Mouse (Mus musculus): ENCODE data around the gene P3h2. TPM values are rescaled to one million over a fixed set of nuclear protein-coding genes. Genes with fewer than 3 reads are reported as not detected.

The P3h2 gene
- polyA plus RNA-seq, 1 experiment from 2014 or later: 2.3 TPM

- no peak for DNase-seq (ENCODE audit: low spot score)
- 39% methylated on average over 2 of the region's 2 CpGs for WGBS
- TF ChIP-seq CTCF (IDR thresholded peaks at IDR 0.05; ENCODE audit: low read depth): no peak
- TF ChIP-seq EP300 (optimal IDR thresholded peaks at IDR 0.05): no peak
- no peak overlapping the region for H3K9ac ChIP-seq (ENCODE audit: low read length)
- peak overlapping the region; percentile 20 for H3K4me2 ChIP-seq (replicated peaks; ENCODE audit: low read depth)
- ATAC-seq (ENCODE audit: low FRiP score, low TSS enrichment): no peak
- H3K27me3 ChIP-seq (ENCODE audit: control insufficient read depth, insufficient read depth, low read length): no peaks in the 10 kb centered on the region
- peak overlapping the region; percentile 58 for H3K27ac ChIP-seq (replicated peaks)
- H3K4me1 ChIP-seq (replicated peaks; ENCODE audit: control insufficient read depth, insufficient read depth): 0 out of 2 replicates have a peak, but pooled peaks cover 2% of the 10 kb centered on the region
- no peaks in the 10 kb centered on the region for H3K9me3 ChIP-seq (ENCODE audit: control insufficient read depth, low read length)
- no peaks in the 10 kb centered on the region for H3K36me3 ChIP-seq (ENCODE audit: control insufficient read depth, insufficient read depth, low read length)
- H3K4me3 ChIP-seq (ENCODE audit: low read depth, low read length): no peak overlapping the region
Measured at GRCm38 (mm10) chr16:26041929-26042303, 63.7 kb downstream of the P3h2 start.

GRCm38 (mm10) chr16:26041021-26041928, 64.3 kb downstream of the P3h2 start:
- DNase-seq (ENCODE audit: low spot score) (no peak), ATAC-seq (ENCODE audit: low FRiP score, low TSS enrichment) (no peak; the same call in 1 of the 2 replicates)
- H3K27me3 ChIP-seq (ENCODE audit: control insufficient read depth, insufficient read depth, low read length): no peaks in the 10 kb centered on the region
- H3K9me3 ChIP-seq (ENCODE audit: control insufficient read depth, low read length): no peaks in the 10 kb centered on the region
- 37% methylated on average over 12 of the region's 12 CpGs for WGBS
- H3K4me3 ChIP-seq (ENCODE audit: low read depth, low read length): no peak overlapping the region
- no peaks in the 10 kb centered on the region for H3K36me3 ChIP-seq (ENCODE audit: control insufficient read depth, insufficient read depth, low read length)
- no peak overlapping the region for H3K9ac ChIP-seq (ENCODE audit: low read length)
- no peak for TF ChIP-seq CTCF (IDR thresholded peaks at IDR 0.05; ENCODE audit: low read depth)
- TF ChIP-seq EP300 (optimal IDR thresholded peaks at IDR 0.05): no peak
- 0 out of 2 replicates have a peak, but pooled peaks cover 2% of the 10 kb centered on the region for H3K4me1 ChIP-seq (replicated peaks; ENCODE audit: control insufficient read depth, insufficient read depth)
- H3K4me2 ChIP-seq (replicated peaks; ENCODE audit: low read depth): peak overlapping the region; percentile 20
- peak overlapping the region; percentile 58 for H3K27ac ChIP-seq (replicated peaks)

GRCm38 (mm10) chr16:26039320-26039719, 66.3 kb downstream of the P3h2 start:
- Histone ChIP-seq H3K27me3 (ENCODE audit: control insufficient read depth, insufficient read depth, low read length) (no peaks in the 10 kb centered on the region), H3K27ac (replicated peaks) (no peak overlapping the region), H3K9me3 (ENCODE audit: control insufficient read depth, low read length) (no peaks in the 10 kb centered on the region), H3K36me3 (ENCODE audit: control insufficient read depth, insufficient read depth, low read length) (no peaks in the 10 kb centered on the region), H3K4me2 (replicated peaks; ENCODE audit: low read depth) (no peak overlapping the region), H3K4me1 (replicated peaks; ENCODE audit: control insufficient read depth, insufficient read depth) (0 out of 2 replicates have a peak, but pooled peaks cover 2% of the 10 kb centered on the region), H3K9ac (ENCODE audit: low read length) (no peak overlapping the region), H3K4me3 (ENCODE audit: low read depth, low read length) (no peak overlapping the region)
- 64% methylated on average over 3 of the region's 3 CpGs for WGBS
- TF ChIP-seq CTCF (IDR thresholded peaks at IDR 0.05; ENCODE audit: low read depth) (no peak), EP300 (optimal IDR thresholded peaks at IDR 0.05) (no peak)
- DNase-seq (ENCODE audit: low spot score) (no peak), ATAC-seq (ENCODE audit: low FRiP score, low TSS enrichment) (no peak)

GRCm38 (mm10) chr16:26035525-26035924, 70.1 kb downstream of the P3h2 start:
- no peaks in the 10 kb centered on the region for H3K27me3 ChIP-seq (ENCODE audit: control insufficient read depth, insufficient read depth, low read length)
- H3K4me1 ChIP-seq (replicated peaks; ENCODE audit: control insufficient read depth, insufficient read depth): no peaks in the 10 kb centered on the region
- no peak for TF ChIP-seq CTCF (IDR thresholded peaks at IDR 0.05; ENCODE audit: low read depth)
- no peak overlapping the region for H3K9ac ChIP-seq (ENCODE audit: low read length)
- no peak overlapping the region for H3K4me2 ChIP-seq (replicated peaks; ENCODE audit: low read depth)
- 31% methylated on average over 3 of the region's 3 CpGs for WGBS
- DNase-seq (ENCODE audit: low spot score): no peak
- no peak overlapping the region for H3K4me3 ChIP-seq (ENCODE audit: low read depth, low read length)
- no peaks in the 10 kb centered on the region for H3K9me3 ChIP-seq (ENCODE audit: control insufficient read depth, low read length)
- ATAC-seq (ENCODE audit: low FRiP score, low TSS enrichment): no peak; the same call in 1 of the 2 replicates
- no peaks in the 10 kb centered on the region for H3K36me3 ChIP-seq (ENCODE audit: control insufficient read depth, insufficient read depth, low read length)
- peak overlapping the region; percentile 75 for H3K27ac ChIP-seq (replicated peaks)

GRCm38 (mm10) chr16:26035079-26035478, 70.5 kb downstream of the P3h2 start:
- DNase-seq (ENCODE audit: low spot score): no peak

GRCm38 (mm10) chr16:26029424-26030012, 76.1 kb downstream of the P3h2 start:
- no peak for TF ChIP-seq EP300 (optimal IDR thresholded peaks at IDR 0.05)
- TF ChIP-seq CTCF (IDR thresholded peaks at IDR 0.05; ENCODE audit: low read depth): no peak

More at GRCm38 (mm10) chr16:26035079-26035478, 70.5 kb downstream of the P3h2 start:
- Histone ChIP-seq H3K36me3 (ENCODE audit: control insufficient read depth, insufficient read depth, low read length) (no peaks in the 10 kb centered on the region), H3K4me2 (replicated peaks; ENCODE audit: low read depth) (no peak overlapping the region), H3K4me3 (ENCODE audit: low read depth, low read length) (no peak overlapping the region), H3K27me3 (ENCODE audit: control insufficient read depth, insufficient read depth, low read length) (no peaks in the 10 kb centered on the region), H3K4me1 (replicated peaks; ENCODE audit: control insufficient read depth, insufficient read depth) (no peaks in the 10 kb centered on the region), H3K9me3 (ENCODE audit: control insufficient read depth, low read length) (no peaks in the 10 kb centered on the region), H3K27ac (replicated peaks) (peak overlapping the region; percentile 75), H3K9ac (ENCODE audit: low read length) (no peak overlapping the region)
- WGBS: 51% methylated on average over 5 of the region's 5 CpGs
- TF ChIP-seq EP300 (optimal IDR thresholded peaks at IDR 0.05) (no peak), CTCF (IDR thresholded peaks at IDR 0.05; ENCODE audit: low read depth) (no peak)
- no peak for ATAC-seq (ENCODE audit: low FRiP score, low TSS enrichment)

More at GRCm38 (mm10) chr16:26029424-26030012, 76.1 kb downstream of the P3h2 start:
- no peak overlapping the region for H3K27ac ChIP-seq (replicated peaks)
- DNase-seq (ENCODE audit: low spot score) (no peak), ATAC-seq (ENCODE audit: low FRiP score, low TSS enrichment) (no peak)
- H3K4me1 ChIP-seq (replicated peaks; ENCODE audit: control insufficient read depth, insufficient read depth): no peaks in the 10 kb centered on the region
- no peak overlapping the region for H3K9ac ChIP-seq (ENCODE audit: low read length)
- H3K4me2 ChIP-seq (replicated peaks; ENCODE audit: low read depth): no peak overlapping the region
- H3K27me3 ChIP-seq (ENCODE audit: control insufficient read depth, insufficient read depth, low read length): no peaks in the 10 kb centered on the region
- H3K36me3 ChIP-seq (ENCODE audit: control insufficient read depth, insufficient read depth, low read length): no peaks in the 10 kb centered on the region
- WGBS: 39% methylated on average over 2 of the region's 2 CpGs
- no peaks in the 10 kb centered on the region for H3K9me3 ChIP-seq (ENCODE audit: control insufficient read depth, low read length)
- no peak overlapping the region for H3K4me3 ChIP-seq (ENCODE audit: low read depth, low read length)
